Mouse (Mus musculus) monocyte, adult 5-6 weeks (primary cell): Measurements from ENCODE around the gene Hes3. TPM values are rescaled to one million over a fixed set of nuclear protein-coding genes. Genes with fewer than 3 reads are reported as not detected.

ENCODE experiments used
- ATAC-seq: fragments of 153-309, 156-312 bp; replicated peaks from 2 replicates; pipeline ENCODE4 v1.8.0; 2017; ENCODE audit warnings: mild to moderate bottlenecking; ENCODE audit not compliant: low TSS enrichment, insufficient number of reproducible peaks, severe bottlenecking, poor library complexity, low FRiP score
- total RNA-seq: library from RNA; stranded (forward); fragments of 200-1000, 200-491, 200-594 nt; gene quantifications from 3 replicates; pipeline ENCODE4 v1.2.3, GENCODE M21; 2017

The Hes3 gene
- total RNA-seq, 1 experiment from 2014 or later = not detected

GRCm38 (mm10) chr4:152265791-152266190 is 25.7 kb downstream of the Hes3 start:
- no peak for ATAC-seq

- ATAC-seq = no peak
Measured at GRCm38 (mm10) chr4:152264867-152265568, 26.4 kb downstream of the Hes3 start.

GRCm38 (mm10) chr4:152264177-152264530 is 27.3 kb downstream of the Hes3 start:
- no peak for ATAC-seq

GRCm38 (mm10) chr4:152263512-152264176 is 27.8 kb downstream of the Hes3 start:
- ATAC-seq = no peak

- ATAC-seq = no peak
Measured at GRCm38 (mm10) chr4:152263089-152263488, 28.4 kb downstream of the Hes3 start.

- no peak for ATAC-seq
Measured at GRCm38 (mm10) chr4:152262187-152262586, 29.3 kb downstream of the Hes3 start.

GRCm38 (mm10) chr4:152260451-152260850 is 31.0 kb downstream of the Hes3 start:
- ATAC-seq = no peak

GRCm38 (mm10) chr4:152257070-152257469 is 34.4 kb downstream of the Hes3 start:
- ATAC-seq = no peak

- ATAC-seq = no peak
Measured at GRCm38 (mm10) chr4:152253183-152253759, 38.2 kb downstream of the Hes3 start.

GRCm38 (mm10) chr4:152250615-152251014 is 40.8 kb downstream of the Hes3 start:
- no peak for ATAC-seq

- no peak for ATAC-seq
Measured at GRCm38 (mm10) chr4:152247195-152247594, 44.3 kb downstream of the Hes3 start.

- no peak for ATAC-seq
Measured at GRCm38 (mm10) chr4:152246011-152246410, 45.5 kb downstream of the Hes3 start.

- no peak for ATAC-seq
Measured at GRCm38 (mm10) chr4:152244545-152245522, 46.6 kb downstream of the Hes3 start.

- ATAC-seq = no peak
Measured at GRCm38 (mm10) chr4:152243969-152244368, 47.5 kb downstream of the Hes3 start.

- no peak for ATAC-seq
Measured at GRCm38 (mm10) chr4:152243241-152243891, 48.1 kb downstream of the Hes3 start.

GRCm38 (mm10) chr4:152239974-152240373 is 51.5 kb downstream of the Hes3 start:
- ATAC-seq = no peak
